Mouse (Mus musculus) gastrocnemius, adult 2 months (tissue): ENCODE results near the gene Utp20. TPM values are rescaled to one million over a fixed set of nuclear protein-coding genes. Genes with fewer than 3 reads are reported as not detected.
"Not testable (repeated sequence)": the region's sequence is repeated elsewhere in the genome, so short reads cannot be mapped to it uniquely, and the experiment has no call there.

Experiments used
- DNase-seq: peaks from one replicate; pipeline ENCODE4 v3.0.0; 2022
- H3K27ac ChIP-seq: fragments of 200-600 bp; 2 replicates; pipeline ENCODE4 v1.8.1; 2022; ENCODE audit warnings: mild to moderate bottlenecking
- H3K4me3 ChIP-seq: fragments of 200-600 bp; 2 replicates; pipeline ENCODE4 v1.8.1; 2022; ENCODE audit warnings: mild to moderate bottlenecking, moderate library complexity
- CTCF ChIP-seq: fragments of 200-600 bp; IDR thresholded peaks from 2 replicates; pipeline ENCODE4 v1.8.1; 2022; ENCODE audit warnings: antibody characterized with exemption, mild to moderate bottlenecking, moderate library complexity
- intact Hi-C: fragments of 180-260 bp; cut with DNase I; formaldehyde crosslinking; loops from one replicate; pipeline ENCODE4 v1.15.1; 2025
- total RNA-seq, 2 experiments: library from RNA; stranded (reverse); gene quantifications; 2 replicates each; pipeline ENCODE4 v1.2.3; 2021

Gene Utp20
- total RNA-seq, 2 experiments from 2014 or later = 10.8 to 13.8 TPM

- intact Hi-C loops = no loop called here
- Histone ChIP-seq H3K4me3 (no peak overlapping the region), H3K27ac (no peak overlapping the region)
- no peak for TF ChIP-seq CTCF
- no peak for DNase-seq
Measured at GRCm38 (mm10) chr10:88817335-88817734, 9.3 kb downstream of the Utp20 start.

- no peak overlapping the region for H3K4me3 ChIP-seq
- no peak for DNase-seq
- no peak for TF ChIP-seq CTCF
- no peak overlapping the region for H3K27ac ChIP-seq
- intact Hi-C loops = no loop called here
Measured at GRCm38 (mm10) chr10:88815256-88815655, 11.3 kb downstream of the Utp20 start.

- intact Hi-C loops = no loop called here
- TF ChIP-seq CTCF = no peak
- no peak overlapping the region for H3K4me3 ChIP-seq
- DNase-seq = no peak
- no peak overlapping the region for H3K27ac ChIP-seq
Measured at GRCm38 (mm10) chr10:88811704-88812103, 14.9 kb downstream of the Utp20 start.

- TF ChIP-seq CTCF = no peak
- intact Hi-C loops = no loop called here
- Histone ChIP-seq H3K27ac (no peak overlapping the region), H3K4me3 (no peak overlapping the region)
- no peak for DNase-seq
Measured at GRCm38 (mm10) chr10:88802236-88802635, 24.4 kb downstream of the Utp20 start.

GRCm38 (mm10) chr10:88799381-88799780 is 27.2 kb downstream of the Utp20 start:
- H3K4me3 ChIP-seq = no peak overlapping the region
- DNase-seq = no peak
- TF ChIP-seq CTCF = no peak
- intact Hi-C loops = no loop called here
- no peak overlapping the region for H3K27ac ChIP-seq

GRCm38 (mm10) chr10:88797452-88797851 is 29.2 kb downstream of the Utp20 start:
- TF ChIP-seq CTCF = no peak
- intact Hi-C loops = no loop called here
- H3K27ac ChIP-seq = no peak overlapping the region
- H3K4me3 ChIP-seq = no peak overlapping the region
- DNase-seq = no peak

GRCm38 (mm10) chr10:88796939-88797338 is 29.7 kb downstream of the Utp20 start:
- DNase-seq = no peak
- no peak overlapping the region for H3K4me3 ChIP-seq
- intact Hi-C loops = no loop called here
- TF ChIP-seq CTCF = no peak
- H3K27ac ChIP-seq = no peak overlapping the region

- TF ChIP-seq CTCF = no peak
- no peak overlapping the region for H3K27ac ChIP-seq
- intact Hi-C loops = no loop called here
- no peak for DNase-seq
- no peak overlapping the region for H3K4me3 ChIP-seq
Measured at GRCm38 (mm10) chr10:88795226-88795625, 31.4 kb downstream of the Utp20 start.

- intact Hi-C loops = no loop called here
- no peak for TF ChIP-seq CTCF
Measured at GRCm38 (mm10) chr10:88794606-88795005, 32.0 kb downstream of the Utp20 start.

GRCm38 (mm10) chr10:88793671-88794070 is 32.9 kb downstream of the Utp20 start:
- intact Hi-C loops = no loop called here
- TF ChIP-seq CTCF = no peak
- DNase-seq = no peak
- Histone ChIP-seq H3K4me3 (no peak overlapping the region), H3K27ac (no peak overlapping the region)

More at GRCm38 (mm10) chr10:88794606-88795005, 32.0 kb downstream of the Utp20 start:
- Histone ChIP-seq H3K4me3 (no peak overlapping the region), H3K27ac (no peak overlapping the region)
- DNase-seq = no peak

- intact Hi-C loops = no loop called here
- DNase-seq = no peak
- no peak overlapping the region for H3K27ac ChIP-seq
- no peak overlapping the region for H3K4me3 ChIP-seq
- no peak for TF ChIP-seq CTCF
Measured at GRCm38 (mm10) chr10:88784513-88784931, 42.1 kb downstream of the Utp20 start.

- intact Hi-C loops = no loop called here
- no peak overlapping the region for H3K27ac ChIP-seq
- no peak for DNase-seq
- no peak for TF ChIP-seq CTCF
- no peak overlapping the region for H3K4me3 ChIP-seq
Measured at GRCm38 (mm10) chr10:88783941-88784340, 42.7 kb downstream of the Utp20 start.

GRCm38 (mm10) chr10:88783135-88783534 is 43.5 kb downstream of the Utp20 start:
- H3K4me3 ChIP-seq, DNase-seq, H3K27ac ChIP-seq, intact Hi-C loops: not testable (repeated sequence)

GRCm38 (mm10) chr10:88780716-88781115 is 45.9 kb downstream of the Utp20 start:
- no peak for TF ChIP-seq CTCF
- DNase-seq = no peak

GRCm38 (mm10) chr10:88776206-88776605 is 50.4 kb downstream of the Utp20 start:
- DNase-seq = no peak
- no peak overlapping the region for H3K4me3 ChIP-seq
- no peak for TF ChIP-seq CTCF
- H3K27ac ChIP-seq = no peak overlapping the region
- intact Hi-C loops = no loop called here

More at GRCm38 (mm10) chr10:88780716-88781115, 45.9 kb downstream of the Utp20 start:
- Histone ChIP-seq H3K4me3 (no peak overlapping the region), H3K27ac (no peak overlapping the region)
- intact Hi-C loops = no loop called here

- intact Hi-C loops, H3K4me3 ChIP-seq, H3K27ac ChIP-seq: not testable (repeated sequence)
Measured at GRCm38 (mm10) chr10:88772965-88773364, 53.6 kb downstream of the Utp20 start.

More at GRCm38 (mm10) chr10:88772965-88773364, 53.6 kb downstream of the Utp20 start:
- not testable (repeated sequence) for DNase-seq
